Mouse (Mus musculus) liver, postnatal 0 days (tissue): ENCODE results near the gene Amn.

ENCODE experiments used
- CTCF ChIP-seq: sonication (generic); IDR thresholded peaks from 2 replicates; pipeline ENCODE4 v1.5.1; 2016; ENCODE audit warnings: antibody characterized with exemption, low read depth
- EP300 ChIP-seq: IDR thresholded peaks from 2 replicates; pipeline ENCODE4 v1.6.1; 2016; ENCODE audit warnings: antibody characterized with exemption, low read depth, mild to moderate bottlenecking

- TF ChIP-seq CTCF (no peak), EP300 (no peak)
Measured at GRCm38 (mm10) chr12:111271966-111272365, 1.1 kb downstream of the Amn start.
